Mouse (Mus musculus) spleen, adult 2 months (tissue): ENCODE results near the gene Herpud1. TPM values are rescaled to one million over a fixed set of nuclear protein-coding genes. Genes with fewer than 3 reads are reported as not detected.

Source experiments
- DNase-seq, 2 experiments: peaks; one replicate each; pipeline versions ENCODE4 v3.0.0 to v3.0.0-alpha.2; 2012 to 2021; ENCODE audit warnings: low spot score in 2 of 2, low read depth in 1 of 2
- H3K27ac ChIP-seq: fragments of 200-500 bp; 2 replicates; pipeline ENCODE4 v1.5.1; 2012; ENCODE audit warnings: low read length, inconsistent platforms; ENCODE audit not compliant: insufficient read depth
- H3K27me3 ChIP-seq: fragments of 200-500 bp; 2 replicates; pipeline ENCODE4 v1.6.1; 2012; ENCODE audit warnings: mild to moderate bottlenecking, moderate library complexity, low read length, inconsistent platforms; ENCODE audit not compliant: control insufficient read depth, insufficient read depth
- H3K36me3 ChIP-seq: fragments of 200-500 bp; 2 replicates; pipeline ENCODE4 v1.6.1; 2012; ENCODE audit warnings: mild to moderate bottlenecking, low read length, inconsistent platforms; ENCODE audit not compliant: control insufficient read depth, insufficient read depth
- H3K4me1 ChIP-seq: fragments of 200-500 bp; 2 replicates; pipeline ENCODE4 v1.6.1; 2011; ENCODE audit warnings: inconsistent platforms; ENCODE audit not compliant: control insufficient read depth, insufficient read depth, insufficient read length
- H3K4me3 ChIP-seq: fragments of 200-500 bp; 2 replicates; pipeline ENCODE4 v1.5.1; 2011; ENCODE audit warnings: mild to moderate bottlenecking, inconsistent platforms; ENCODE audit not compliant: insufficient read depth, insufficient read length; ENCODE audit errors: extremely low read depth
- CTCF ChIP-seq: fragments of 200-500 bp; IDR thresholded peaks from 2 replicates; pipeline ENCODE4 v1.5.1; 2011; ENCODE audit warnings: mild to moderate bottlenecking, inconsistent platforms; ENCODE audit not compliant: insufficient read depth, insufficient read length, insufficient replicate concordance; ENCODE audit errors: extremely low read depth
- POLR2A ChIP-seq: fragments of 200-500 bp; IDR thresholded peaks from 2 replicates; pipeline ENCODE4 v1.6.1; 2011; ENCODE audit warnings: low read depth, low read length, inconsistent platforms
- WGBS: fragments of 180-500 bp; shearing (Covaris S2); methylation state at CpG from one replicate; pipeline ENCODE4 v1.1.7; 2018; 5-methylcytosine and 5-hydroxymethylcytosine counted together
- polyA plus RNA-seq: library from polyadenylated mRNA; depleted of rRNA; stranded (reverse); fragments of >200 nt; gene quantifications from 2 replicates; pipeline ENCODE4 v1.2.3, GENCODE M21; 2012

The Herpud1 gene
- polyA plus RNA-seq, 1 experiment = 198 TPM

- no peak for DNase-seq
- no peaks in the 10 kb centered on the region for H3K36me3 ChIP-seq
- peaks cover 24% of the 10 kb centered on the region; the same call in 1 of the 2 replicates for H3K4me1 ChIP-seq
- H3K4me3 ChIP-seq = no peak overlapping the region
- no peak overlapping the region for H3K27ac ChIP-seq
- WGBS = 43% methylated on average over 3 of the region's 3 CpGs
- no peaks in the 10 kb centered on the region for H3K27me3 ChIP-seq
- TF ChIP-seq POLR2A (no peak), CTCF (no peak)
These were observed 46.0 kb downstream of the Herpud1 start for GRCm38 (mm10) chr8:94432212-94432611.

DNA sequence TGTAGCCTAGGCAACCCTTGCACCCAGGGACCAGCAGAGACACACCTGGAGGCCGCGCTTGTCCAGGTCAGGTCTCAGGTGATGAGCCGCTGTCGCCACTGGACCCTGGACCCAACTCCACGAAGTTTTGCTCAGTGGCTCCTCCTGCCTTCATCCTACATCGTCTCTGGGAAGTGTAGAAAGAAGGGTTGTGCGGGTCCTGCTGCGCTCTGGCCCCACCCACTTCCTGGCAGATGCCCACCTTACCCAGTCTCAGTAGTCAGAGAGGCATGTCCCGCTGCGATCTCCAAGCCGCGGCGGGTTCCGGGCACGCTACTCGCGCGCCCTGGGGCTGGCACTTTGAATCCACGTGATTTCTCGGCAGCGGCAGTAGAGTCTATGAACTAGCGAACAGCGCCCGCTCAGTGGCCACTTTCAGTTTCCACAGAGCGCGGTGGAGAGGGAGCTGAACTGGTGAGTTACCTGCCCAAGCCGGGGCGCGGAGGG, 47.8 kb downstream of the Herpud1 start, which contains the start of gene Nlrc5:
Nlrc5 (plus strand) TSS at position 376 of the 486 bp plus-strand sequence.
- H3K36me3 ChIP-seq = no peaks in the 10 kb centered on the region
- under 1% methylated on average over 29 of the region's 29 CpGs for WGBS
- peak within 1 kb of the TSS; percentile 64 for H3K4me3 ChIP-seq
- H3K27ac ChIP-seq = peak within 1 kb of the TSS; percentile 76
- peaks cover 24% of the 10 kb centered on the region; the same call in 1 of the 2 replicates for H3K4me1 ChIP-seq
- H3K27me3 ChIP-seq = no peaks in the 10 kb centered on the region
- peak; percentile 73 to 88 for DNase-seq
- TF ChIP-seq CTCF (no peak), POLR2A (peak; percentile 39; the same call in 1 of the 2 replicates)

- Histone ChIP-seq H3K27me3 (no peaks in the 10 kb centered on the region), H3K36me3 (no peaks in the 10 kb centered on the region), H3K27ac (no peak overlapping the region), H3K4me1 (peaks cover 24% of the 10 kb centered on the region; the same call in 1 of the 2 replicates), H3K4me3 (peak overlapping the region; percentile 33; the same call in 1 of the 2 replicates)
- no peak for DNase-seq
- no peak for TF ChIP-seq POLR2A
- TF ChIP-seq CTCF = no peak
- WGBS = 53% methylated on average over 3 of the region's 3 CpGs
These were observed 48.7 kb downstream of the Herpud1 start for GRCm38 (mm10) chr8:94434958-94435357.

DNA sequence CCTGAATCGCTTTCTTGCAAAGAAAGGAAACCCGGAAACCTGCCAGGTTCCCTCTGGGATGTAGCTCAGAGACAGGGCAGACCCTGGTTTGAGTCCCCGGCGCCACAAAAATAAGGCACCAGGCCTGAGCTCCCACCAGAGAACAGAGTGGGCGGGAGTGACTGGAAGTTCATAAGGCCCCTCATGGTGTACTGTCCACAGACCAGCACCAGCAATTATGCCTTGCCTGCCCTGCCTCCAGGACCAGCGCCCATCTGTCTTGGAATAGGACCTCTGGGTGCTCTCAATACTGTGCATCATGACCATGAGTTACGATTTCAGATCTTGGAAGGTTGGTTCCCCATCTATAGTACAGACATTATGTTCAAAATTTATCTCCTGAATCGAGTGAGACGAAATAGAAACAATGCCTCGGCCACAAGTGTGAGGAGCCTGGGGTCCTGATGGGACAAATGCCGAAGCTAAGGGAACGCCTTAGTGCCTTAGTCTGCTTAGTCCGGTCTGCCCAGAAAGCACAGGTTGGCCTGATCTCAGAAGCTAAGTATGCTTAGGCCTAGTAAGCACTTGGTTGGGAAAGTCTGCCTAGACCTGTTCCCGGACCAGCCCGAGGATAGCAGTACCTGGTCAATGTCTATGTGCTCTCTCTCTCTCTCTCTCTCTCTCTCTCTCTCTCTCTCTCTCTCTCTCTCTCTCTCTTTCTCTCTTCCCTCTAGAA, 49.3 kb downstream of the Herpud1 start:
- H3K4me3 ChIP-seq = peak overlapping the region; percentile 28; the same call in 1 of the 2 replicates
- 85% methylated on average over 15 of the region's 15 CpGs for WGBS

GRCm38 (mm10) chr8:94436112-94436572, 49.9 kb downstream of the Herpud1 start:
- TF ChIP-seq CTCF (no peak), POLR2A (no peak)
- H3K27me3 ChIP-seq = no peaks in the 10 kb centered on the region
- no peaks in the 10 kb centered on the region for H3K36me3 ChIP-seq
- 85% methylated on average over 5 of the region's 5 CpGs for WGBS
- no peak overlapping the region for H3K27ac ChIP-seq
- DNase-seq = no peak
- H3K4me1 ChIP-seq = peaks cover 27% of the 10 kb centered on the region; the same call in 1 of the 2 replicates
- H3K4me3 ChIP-seq = no peak overlapping the region

More for the DNA sequence above, 49.3 kb downstream of the Herpud1 start:
- Histone ChIP-seq H3K36me3 (no peaks in the 10 kb centered on the region), H3K27ac (no peak overlapping the region; the same call in 1 of the 2 replicates), H3K4me1 (peaks cover 24% of the 10 kb centered on the region; the same call in 1 of the 2 replicates), H3K27me3 (no peaks in the 10 kb centered on the region)
- no peak for DNase-seq
- no peak for TF ChIP-seq CTCF
- no peak for TF ChIP-seq POLR2A

DNA sequence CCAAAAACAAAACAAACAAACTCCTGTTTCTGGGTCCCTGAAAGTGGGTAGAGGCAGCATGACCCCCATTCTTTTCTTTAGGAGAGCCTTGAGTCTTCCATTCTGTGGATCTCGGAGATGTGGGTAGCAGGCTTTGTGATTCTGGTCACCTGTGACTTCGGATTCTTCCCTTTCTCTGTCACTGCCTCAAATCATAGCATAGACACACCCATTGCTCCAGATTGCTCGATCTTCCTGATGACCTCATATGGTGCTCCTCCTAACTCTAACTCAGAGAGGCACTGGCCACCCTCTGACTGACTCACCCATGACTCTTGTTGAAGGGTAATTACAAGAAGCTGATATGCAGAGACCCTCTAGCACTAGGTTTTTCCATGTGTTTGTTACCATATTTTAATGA, 50.7 kb downstream of the Herpud1 start:
- H3K27ac ChIP-seq = no peak overlapping the region

More for the DNA sequence above, 50.7 kb downstream of the Herpud1 start:
- Histone ChIP-seq H3K36me3 (no peaks in the 10 kb centered on the region), H3K4me3 (no peak overlapping the region), H3K4me1 (peaks cover 29% of the 10 kb centered on the region; the same call in 1 of the 2 replicates), H3K27me3 (no peaks in the 10 kb centered on the region)
- TF ChIP-seq POLR2A (no peak), CTCF (no peak)
- no peak for DNase-seq
- WGBS = 71% methylated on average over 3 of the region's 3 CpGs
